Mouse (Mus musculus) lung, postnatal 36 days (tissue): ENCODE data around the gene Pou2f1.

Experiments
- DNase-seq: peaks from one replicate; pipeline ENCODE4 v3.0.0; 2022; ENCODE audit warnings: mixed read lengths

Gene Pou2f1

GRCm38 (mm10) chr1:165842170-165842569 lies 160.3 kb downstream of the Pou2f1 start:
- no peak for DNase-seq

DNA sequence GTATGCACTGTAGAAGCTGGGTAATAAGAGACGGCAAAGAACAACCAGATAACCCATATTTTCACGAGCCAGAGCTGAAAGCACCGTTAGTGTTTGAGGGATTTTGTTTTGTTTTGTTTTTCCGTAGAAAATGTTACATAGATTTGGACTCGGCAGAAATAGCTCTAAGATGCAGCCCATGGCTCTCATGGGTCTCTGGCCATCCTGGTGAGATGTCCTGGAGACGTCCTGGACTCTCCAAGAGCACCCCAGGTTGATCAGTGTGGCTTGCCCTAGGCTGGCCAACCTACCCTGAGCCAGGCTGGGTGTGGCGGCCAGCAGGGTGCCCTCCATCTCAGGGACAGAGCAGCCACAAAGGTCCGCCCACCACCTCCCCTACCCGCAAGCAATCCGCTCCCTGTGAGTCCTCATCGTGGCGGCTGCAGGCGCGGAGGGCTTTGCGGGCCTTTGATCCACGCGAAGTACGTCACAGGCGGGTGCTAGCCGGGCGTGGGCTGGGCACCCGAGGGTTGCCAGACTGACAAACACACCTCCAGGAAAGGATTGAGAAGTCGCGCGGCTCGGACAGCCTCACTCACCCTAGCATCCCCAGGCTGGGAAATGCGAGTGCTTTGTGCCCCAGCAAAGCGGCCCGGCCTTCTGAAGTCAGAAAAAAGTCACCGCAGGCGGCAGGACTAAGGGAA lies 161.8 kb downstream of the Pou2f1 start:
- DNase-seq: peak; percentile 11

- no peak for DNase-seq
These were observed 163.3 kb downstream of the Pou2f1 start for GRCm38 (mm10) chr1:165839201-165839600.

DNA sequence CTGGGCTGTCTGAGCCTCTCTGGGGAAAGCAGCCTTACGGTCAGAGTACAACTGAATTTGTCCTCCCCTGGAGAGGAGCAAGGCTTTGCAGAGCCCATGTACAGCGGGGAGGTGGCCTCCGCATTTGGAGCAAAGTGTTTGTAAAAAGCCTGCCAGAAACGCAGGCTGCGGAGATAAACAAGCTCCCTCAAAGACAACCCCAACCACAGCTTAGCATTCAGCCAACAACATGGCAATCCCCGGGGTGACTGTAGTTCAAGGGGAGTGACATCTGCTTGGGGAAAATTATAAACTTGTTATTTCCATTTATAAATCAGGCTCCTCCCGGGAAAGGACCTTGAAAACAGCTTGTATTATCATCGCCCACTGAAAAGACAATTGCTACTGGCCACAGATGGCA lies 164.9 kb downstream of the Pou2f1 start:
- DNase-seq: no peak

DNA sequence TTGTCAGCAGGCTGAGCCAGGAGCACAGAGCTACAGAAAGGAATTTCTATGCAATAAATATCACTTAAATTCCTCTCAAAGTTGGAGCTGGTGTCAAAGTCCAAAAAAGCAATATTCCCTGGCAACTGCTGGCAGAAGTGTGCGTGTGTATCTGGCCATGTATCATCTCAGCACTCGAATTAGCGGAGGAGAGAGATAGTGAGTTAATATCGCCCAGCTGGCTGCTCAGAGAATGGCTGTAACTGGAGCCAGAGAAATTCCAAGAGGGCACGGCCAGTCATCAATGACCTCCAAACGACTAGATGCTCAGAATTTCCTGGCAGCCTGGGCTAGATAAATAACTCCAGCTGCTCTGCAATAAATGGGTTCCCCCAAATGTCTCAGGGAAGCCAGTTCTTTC lies 166.0 kb downstream of the Pou2f1 start:
- DNase-seq: peak; percentile 21

DNA sequence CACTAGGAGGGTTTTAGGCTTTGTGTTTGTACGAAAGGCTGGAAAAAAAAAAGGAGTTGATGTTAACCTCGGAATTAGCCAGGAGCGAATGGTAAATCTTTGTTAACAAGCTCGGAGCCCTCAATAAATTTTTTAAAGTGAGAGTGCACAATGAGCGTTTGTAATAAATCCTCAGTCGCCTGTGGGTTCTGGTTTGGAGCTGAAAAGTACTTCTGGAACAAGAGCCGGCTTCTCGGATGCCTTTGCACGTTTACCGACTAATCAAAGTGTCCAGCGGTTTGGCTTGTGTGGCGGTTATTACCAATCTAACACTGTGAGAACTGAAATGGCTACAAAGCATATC lies 167.9 kb downstream of the Pou2f1 start:
- no peak for DNase-seq

GRCm38 (mm10) chr1:165833910-165834632 lies 168.4 kb downstream of the Pou2f1 start:
- no peak for DNase-seq

DNA sequence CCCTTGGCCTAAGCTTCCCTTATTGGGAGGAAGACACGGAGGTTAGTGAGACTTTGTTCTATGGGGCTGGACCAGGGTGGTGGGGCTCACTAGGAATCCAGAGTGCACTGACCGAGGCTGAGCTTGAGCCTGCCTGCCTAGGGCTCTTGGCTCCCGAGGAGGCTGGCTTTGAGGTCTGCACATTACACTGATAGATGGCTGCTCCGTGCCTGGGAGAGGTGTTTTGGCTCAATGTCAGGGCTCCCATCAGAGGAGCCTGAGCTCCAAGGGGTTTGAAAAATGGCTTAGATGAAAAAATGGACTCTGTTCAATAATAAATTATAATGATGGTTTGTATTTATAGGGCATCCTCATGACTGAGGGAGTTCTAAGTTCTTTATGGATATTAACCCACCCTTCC lies 169.2 kb downstream of the Pou2f1 start:
- DNase-seq: no peak

DNA sequence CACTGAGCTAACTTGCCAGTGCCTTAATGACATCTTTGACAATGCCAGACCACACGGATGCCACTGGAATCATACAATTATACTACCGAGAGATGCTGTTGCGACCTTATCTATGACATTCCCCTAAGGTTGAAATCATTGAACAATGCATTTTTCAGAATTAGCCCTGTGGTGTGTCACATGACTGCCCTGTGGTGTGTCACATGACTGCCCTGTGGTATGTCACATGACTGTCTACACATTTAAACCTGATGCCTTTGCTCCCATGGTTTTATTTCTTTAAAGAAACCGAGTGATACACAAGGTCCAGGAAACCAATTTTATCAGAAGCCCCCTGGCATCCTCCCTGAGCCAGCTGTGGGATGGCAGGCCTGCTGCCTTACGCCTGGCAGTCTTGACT lies 172.6 kb downstream of the Pou2f1 start:
- no peak for DNase-seq

GRCm38 (mm10) chr1:165828615-165829014 lies 173.9 kb downstream of the Pou2f1 start:
- no peak for DNase-seq

GRCm38 (mm10) chr1:165828173-165828572 lies 174.3 kb downstream of the Pou2f1 start:
- no peak for DNase-seq

DNA sequence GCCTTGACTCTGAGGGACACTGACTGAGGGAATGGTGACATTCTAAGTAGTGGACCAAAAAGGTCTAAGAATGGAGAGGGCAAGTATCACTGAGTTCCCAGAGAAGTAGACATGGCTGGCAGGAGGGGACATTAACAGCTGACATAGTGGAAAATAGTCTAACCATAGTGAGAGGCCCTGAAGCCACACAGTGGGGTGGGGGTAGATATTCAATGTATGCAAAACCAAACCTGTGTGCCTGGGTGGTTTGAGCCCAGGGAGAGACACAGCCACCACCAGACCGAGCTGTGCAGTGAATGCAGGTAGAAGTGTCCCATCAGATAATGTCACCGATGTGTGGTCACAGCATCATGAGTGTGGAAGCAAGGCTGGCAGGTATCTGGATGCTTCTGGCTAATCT lies 180.4 kb downstream of the Pou2f1 start:
- no peak for DNase-seq

DNA sequence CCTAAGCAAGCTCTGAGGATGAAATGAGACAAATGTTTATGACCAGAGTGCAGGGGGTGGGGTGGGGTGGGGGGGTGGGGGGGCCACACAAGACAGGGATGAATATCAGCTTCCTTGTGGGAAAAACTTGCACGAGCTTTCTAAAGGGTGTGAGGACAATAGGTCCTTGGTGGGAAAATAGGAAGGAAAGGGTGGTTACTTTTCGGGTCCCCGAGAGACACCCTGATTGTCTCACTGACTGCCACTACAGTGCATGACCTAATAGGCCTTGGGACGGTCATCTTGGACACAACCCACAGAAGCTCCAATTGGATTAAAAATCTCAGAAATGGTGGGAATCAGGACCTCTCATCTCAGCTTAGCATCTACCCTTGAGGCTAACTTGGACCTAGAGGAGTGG lies 183.3 kb downstream of the Pou2f1 start:
- DNase-seq: no peak

GRCm38 (mm10) chr1:165818145-165818860 lies 184.2 kb downstream of the Pou2f1 start:
- no peak for DNase-seq

DNA sequence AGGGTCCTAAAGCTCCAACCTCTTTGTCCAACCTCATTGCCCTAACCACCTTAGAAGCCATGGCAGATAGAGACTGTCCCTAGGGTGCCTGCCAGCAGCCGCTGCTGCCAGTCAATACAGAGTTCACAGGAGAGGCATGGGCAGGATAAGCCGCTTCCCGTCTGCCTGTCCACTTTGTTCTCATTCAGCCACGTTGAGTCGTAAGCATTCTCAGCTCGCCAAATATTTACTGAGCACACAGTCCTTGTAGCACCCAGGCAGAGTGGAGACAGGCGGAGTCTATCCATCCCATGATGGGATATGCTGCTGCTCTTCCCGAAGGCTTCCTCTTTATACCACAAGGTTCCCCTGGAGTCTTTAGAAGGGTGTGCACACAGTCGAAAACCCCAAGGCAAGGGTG lies 185.2 kb downstream of the Pou2f1 start:
- DNase-seq: peak; percentile 31

DNA sequence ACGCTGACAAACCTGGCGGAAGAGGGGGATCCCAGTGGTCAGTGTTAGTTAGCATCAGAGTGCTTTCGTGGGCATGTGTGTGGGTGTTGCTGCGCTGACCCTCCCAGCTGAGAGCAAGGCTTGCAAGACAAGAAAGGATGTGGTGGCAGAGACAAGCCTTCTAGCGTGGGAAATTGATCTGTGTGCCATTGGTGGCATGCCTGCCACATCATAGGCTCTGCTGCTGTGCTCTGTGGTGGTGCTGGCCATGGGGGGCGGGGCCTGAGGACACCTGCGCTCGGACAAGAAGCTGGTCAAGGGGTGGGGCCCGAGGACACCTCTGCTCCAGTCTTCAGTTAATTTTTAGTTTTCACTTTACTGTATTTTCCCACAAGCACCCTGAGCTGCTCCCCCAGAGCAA lies 186.1 kb downstream of the Pou2f1 start:
- no peak for DNase-seq
